Mouse (Mus musculus): ENCODE measurements around the gene Hrk.

The Hrk gene

GRCm38 (mm10) chr5:118164581-118164980 is at the start of gene Hrk:
Gene Hrk (plus strand): TSS chr5:118164648.
- no peak for DNase-seq (ENCODE audit: low spot score in 2 of 2)

- no peak for DNase-seq (ENCODE audit: low spot score in 2 of 2)
Observed at GRCm38 (mm10) chr5:118118351-118118750, 46.1 kb upstream of the Hrk start.

DNA sequence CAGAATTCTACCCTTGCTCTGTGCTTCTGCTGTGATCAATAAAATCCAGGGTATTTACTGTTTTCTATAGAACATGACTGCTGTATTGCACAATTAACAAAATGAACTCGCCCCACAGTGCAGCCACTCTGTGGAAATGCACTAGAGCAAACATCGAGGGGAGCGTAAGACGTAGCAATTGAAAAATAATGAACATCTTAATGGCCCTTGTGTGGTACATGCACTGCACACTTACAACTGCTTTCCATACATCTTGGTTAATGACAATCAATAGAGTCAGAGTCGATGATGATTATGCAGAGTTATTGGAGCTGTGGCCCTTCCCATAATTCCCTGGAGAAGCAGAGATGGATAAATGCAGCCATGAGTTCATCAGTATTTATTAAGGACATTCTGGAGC is 45.5 kb upstream of the Hrk start:
- no peak for DNase-seq (ENCODE audit: low spot score in 2 of 2)

DNA sequence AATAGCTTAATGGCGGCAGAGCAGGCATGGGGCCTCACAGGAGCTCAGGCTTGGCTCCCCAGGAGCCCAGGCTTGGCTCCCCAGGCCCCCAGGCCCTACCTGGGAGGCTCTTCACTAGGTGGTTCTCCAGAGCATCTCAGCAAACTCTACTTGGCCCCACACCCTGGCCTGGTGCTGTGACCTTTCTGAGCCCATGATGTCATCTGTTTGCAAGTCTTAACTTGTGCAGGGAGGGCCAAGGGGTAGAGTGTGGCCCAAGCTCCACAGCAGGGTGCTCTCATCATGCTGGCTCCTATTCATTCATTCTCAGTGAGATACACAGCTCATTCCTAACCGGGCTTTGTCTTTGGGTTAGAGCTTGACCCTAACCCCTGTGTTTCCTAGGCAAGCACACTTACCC is 43.8 kb upstream of the Hrk start:
- DNase-seq (ENCODE audit: low spot score in 2 of 2), result no peak

GRCm38 (mm10) chr5:118121928-118122327 is 42.5 kb upstream of the Hrk start:
- no peak for DNase-seq (ENCODE audit: low spot score in 2 of 2)

DNA sequence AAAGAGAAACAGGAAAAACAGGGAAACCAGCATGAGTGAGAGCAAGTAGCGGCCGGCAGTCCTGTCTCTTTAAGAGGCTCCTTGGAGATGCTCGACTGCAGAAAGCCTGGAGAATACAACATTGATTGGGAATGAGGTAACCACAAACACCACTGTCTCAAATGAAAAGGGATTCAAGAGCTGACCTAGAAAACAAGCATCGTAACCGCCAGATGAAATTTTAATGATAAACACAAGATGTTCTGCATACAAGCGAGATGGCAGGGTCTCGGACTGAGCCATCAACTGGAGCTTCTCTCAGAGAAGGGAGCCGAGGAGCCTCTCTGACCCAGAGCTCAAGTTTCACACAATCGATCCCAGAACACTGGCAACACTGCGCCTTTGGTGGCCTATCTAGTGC is 41.4 kb upstream of the Hrk start:
- DNase-seq (ENCODE audit: low spot score in 2 of 2), result no peak

- DNase-seq (ENCODE audit: low spot score in 2 of 2), result no peak
Observed at GRCm38 (mm10) chr5:118126671-118127070, 37.8 kb upstream of the Hrk start.

DNA sequence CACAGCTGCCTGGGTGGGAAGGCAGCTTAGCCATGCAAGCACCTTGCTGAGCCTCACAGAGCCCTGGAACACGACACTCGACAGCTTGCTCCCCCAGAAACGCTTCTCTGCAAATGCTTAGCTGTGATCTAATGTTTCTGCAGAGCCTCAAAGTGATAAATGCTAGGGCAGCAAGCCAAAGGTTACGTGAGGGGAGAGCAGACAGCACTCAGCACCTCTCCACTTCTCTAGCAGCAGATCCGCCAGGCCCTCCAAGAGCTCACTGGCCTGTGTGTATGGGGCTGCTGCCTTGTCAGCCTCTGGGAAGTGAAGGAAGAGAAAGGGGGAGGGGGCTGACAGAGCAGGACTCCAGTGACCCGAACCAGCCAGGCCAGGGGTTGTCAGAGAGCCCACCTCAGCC is 36.2 kb upstream of the Hrk start:
- DNase-seq (ENCODE audit: low spot score in 2 of 2), result no peak

DNA sequence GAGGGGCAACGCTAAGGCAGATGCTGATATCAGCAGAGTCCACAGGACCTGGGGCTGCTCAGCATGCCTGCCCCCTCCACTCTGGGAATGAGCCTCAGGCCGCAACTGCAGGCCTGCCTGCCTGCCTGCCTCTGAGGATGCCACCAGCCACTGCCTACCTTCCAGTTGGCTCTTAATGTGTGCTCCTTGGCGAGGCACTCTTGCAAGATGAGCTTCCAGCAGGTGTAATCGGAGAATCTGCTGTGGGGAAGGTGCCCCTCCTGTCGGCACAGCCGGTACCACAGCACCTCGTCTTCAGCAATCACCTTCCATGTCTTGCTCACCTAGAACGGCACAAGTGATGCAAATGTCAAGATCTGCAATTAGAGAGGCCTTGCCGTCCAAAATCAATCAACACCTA is 35.8 kb upstream of the Hrk start:
- no peak for DNase-seq (ENCODE audit: low spot score in 2 of 2)

DNA sequence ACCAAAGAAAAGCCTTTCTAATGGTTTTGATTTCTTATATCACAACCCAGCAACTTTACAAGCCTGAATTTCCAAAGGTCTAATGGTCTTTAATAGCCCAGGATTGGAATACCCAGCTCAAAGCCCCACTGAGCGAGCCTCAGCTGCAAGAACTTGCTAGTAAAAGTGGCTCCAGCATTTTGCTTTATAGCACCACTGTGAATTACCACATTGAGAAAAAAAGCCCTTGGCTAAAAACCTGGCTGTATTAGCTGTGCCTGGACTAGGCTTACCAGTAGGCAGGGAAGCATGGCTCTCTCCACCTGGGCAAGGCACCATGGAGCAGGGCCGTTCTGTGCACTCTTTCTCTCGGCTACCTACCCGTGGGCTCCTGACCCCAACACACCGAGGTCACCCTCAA is 28.1 kb upstream of the Hrk start:
- no peak for DNase-seq (ENCODE audit: low spot score in 2 of 2)

DNA sequence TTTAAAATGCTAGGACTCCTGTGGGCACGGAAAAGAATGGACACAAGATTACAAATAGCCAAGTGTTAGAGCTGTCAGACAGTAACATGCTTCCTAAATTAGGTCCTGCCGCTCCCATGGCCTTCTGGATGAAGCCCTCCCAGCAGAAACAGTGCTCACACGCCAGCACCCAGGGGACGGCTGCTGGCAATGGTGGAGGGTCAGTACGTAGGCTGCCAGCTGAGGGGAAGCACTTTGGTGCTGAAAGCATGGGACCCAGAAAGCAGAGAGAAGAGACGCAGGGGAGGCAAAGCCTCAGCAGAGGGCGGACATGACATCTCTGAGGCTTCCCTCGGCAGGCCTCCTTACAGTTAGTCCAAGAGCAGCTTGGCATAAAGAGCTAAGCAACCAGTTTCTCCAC is 24.8 kb upstream of the Hrk start:
- DNase-seq (ENCODE audit: low spot score in 2 of 2), result no peak

GRCm38 (mm10) chr5:118142471-118142870 is 22.0 kb upstream of the Hrk start:
- DNase-seq (ENCODE audit: low spot score in 2 of 2), result no peak

- DNase-seq (ENCODE audit: low spot score in 2 of 2), result no peak
Observed at GRCm38 (mm10) chr5:118143211-118144026, 21.0 kb upstream of the Hrk start.

DNA sequence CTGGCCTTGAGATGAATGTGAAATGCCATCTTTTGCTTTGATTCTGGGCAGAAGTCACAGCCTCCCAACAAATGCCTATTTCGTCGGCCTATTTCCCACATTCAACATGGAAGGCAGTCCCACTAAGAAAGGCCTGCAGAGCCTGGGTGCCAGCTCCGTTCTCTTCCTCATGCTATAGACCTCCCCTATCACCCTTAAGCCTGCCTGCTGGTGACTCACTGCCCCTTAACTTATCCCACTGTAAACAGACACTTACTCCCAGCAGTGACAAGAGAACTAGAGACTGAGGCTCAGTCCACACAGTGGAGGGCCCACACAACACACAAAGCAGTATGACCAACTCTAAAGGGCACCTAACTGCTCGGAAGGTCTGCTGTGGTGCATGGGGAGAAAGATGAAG is 20.1 kb upstream of the Hrk start:
- no peak for DNase-seq (ENCODE audit: low spot score in 2 of 2)

GRCm38 (mm10) chr5:118144770-118145169 is 19.7 kb upstream of the Hrk start:
- no peak for DNase-seq (ENCODE audit: low spot score in 2 of 2)

GRCm38 (mm10) chr5:118145458-118145857 is 19.0 kb upstream of the Hrk start:
- no peak for DNase-seq (ENCODE audit: low spot score in 2 of 2)

DNA sequence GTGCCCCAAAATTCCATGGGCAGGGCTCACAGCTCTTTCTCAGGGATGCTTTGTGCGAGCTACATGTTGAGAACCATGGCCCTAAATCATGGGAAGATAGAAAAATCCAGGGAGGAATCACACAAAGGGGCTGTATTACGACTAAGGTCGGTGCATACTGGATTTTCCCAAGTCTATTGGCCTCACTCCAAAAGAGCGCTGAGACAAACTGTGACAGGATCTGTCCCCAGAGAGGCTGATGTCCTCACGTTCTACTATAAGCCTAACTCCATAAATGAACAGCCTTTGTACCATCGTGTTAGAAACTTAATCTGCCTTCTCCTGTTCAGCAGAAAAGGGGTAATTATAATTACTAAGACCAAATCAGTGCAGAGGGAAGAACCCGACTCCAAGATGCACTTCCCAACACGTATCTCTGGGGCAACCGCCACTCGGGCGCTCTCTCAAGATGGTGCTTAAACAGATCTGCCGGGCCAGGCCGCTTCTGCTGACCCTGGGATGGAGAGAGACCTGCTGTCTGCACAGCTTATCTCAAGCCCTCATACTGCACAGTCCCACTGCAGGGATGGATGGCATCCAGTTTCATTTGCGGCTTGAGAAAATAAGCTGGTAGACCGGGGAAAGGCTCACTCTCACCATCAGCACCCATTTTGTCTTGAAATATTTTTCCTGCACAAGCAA is 18.3 kb upstream of the Hrk start:
- DNase-seq (ENCODE audit: low spot score in 2 of 2), result no peak

GRCm38 (mm10) chr5:118147264-118147663 is 17.2 kb upstream of the Hrk start:
- no peak for DNase-seq (ENCODE audit: low spot score in 2 of 2)

DNA sequence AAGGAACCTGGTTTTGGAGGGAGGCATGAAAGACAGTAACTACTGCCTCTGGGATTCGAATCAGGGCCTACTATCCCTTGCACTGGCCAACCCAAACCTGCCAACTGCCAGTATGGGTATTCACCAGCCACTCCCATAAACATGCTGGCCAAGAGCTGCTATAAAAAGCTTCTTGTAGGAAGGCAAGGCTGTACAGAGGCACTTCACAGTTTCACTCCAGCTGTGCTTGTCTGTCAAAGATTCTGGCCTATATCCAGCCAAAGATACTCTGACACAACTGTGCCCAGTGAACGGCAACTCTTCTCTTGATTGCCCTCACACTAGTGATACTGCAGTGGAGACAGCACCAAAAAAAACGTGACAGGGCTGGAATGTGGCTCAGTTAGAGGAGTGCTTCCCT is 14.7 kb upstream of the Hrk start:
- no peak for DNase-seq (ENCODE audit: low spot score in 2 of 2)

DNA sequence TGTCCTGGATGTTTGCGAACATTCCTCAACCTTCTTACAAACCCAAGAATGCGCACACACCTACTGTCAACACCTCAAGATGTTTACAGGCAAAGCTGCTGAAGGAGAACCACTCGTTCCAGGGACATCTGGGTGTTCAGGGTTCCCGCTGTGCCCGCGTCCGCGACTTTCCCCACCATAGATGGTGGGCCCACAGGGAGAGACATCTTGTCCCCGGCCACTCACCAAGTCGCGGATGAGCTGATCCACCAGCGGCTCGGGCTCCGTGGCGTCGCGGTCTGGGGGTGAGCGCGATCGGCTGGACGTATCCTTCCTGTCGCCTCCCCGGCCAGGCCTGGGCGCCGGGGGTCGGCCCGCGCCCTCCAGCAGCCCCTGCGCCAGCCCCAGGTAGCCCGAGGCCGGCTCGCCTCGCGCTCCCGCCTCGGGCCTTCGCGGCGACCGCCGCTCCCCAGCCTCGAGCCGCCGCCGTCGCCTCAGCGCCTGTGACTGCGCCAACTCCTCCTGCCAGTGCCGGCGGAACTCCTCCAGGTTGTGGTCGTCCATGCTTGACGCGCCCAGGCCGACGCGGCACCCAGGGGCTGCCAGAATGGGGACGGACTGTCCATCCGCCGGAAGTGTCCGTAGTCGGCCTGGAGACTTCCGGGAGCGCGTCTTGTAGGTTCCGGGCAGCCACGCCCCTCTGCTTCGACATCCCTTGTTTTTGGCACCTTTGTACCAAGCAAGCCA is 9.4 kb upstream of the Hrk start, which contains the start of gene Fbxw8:
Gene Fbxw8, minus strand, starts transcription at position 626 of the 726 bp plus-strand sequence.
- peak; percentile 76 to 87 for DNase-seq (ENCODE audit: low spot score in 2 of 2)

- DNase-seq (ENCODE audit: low spot score in 2 of 2), result no peak
Observed at GRCm38 (mm10) chr5:118155565-118155947, 8.9 kb upstream of the Hrk start.

DNA sequence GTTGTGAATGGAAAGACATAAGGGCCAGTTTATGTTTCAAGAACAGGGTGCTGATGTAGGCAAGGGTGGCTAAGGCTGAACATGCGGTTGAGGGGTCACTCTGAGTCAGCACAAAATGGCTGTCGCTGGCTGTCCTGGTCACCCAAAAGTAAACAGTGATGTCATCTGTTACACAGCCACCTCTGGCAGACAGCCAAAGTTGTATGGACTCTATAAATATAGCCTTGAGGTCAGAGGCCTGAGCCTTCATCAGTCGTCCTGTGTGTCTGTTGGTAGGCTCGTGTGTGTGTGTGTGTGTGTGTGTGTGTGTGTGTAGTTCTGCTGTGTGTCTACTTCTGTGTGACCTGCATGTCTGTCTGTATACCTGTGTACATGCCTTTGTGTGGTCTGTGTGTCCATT is 7.5 kb upstream of the Hrk start:
- DNase-seq (ENCODE audit: low spot score in 2 of 2), result no peak

DNA sequence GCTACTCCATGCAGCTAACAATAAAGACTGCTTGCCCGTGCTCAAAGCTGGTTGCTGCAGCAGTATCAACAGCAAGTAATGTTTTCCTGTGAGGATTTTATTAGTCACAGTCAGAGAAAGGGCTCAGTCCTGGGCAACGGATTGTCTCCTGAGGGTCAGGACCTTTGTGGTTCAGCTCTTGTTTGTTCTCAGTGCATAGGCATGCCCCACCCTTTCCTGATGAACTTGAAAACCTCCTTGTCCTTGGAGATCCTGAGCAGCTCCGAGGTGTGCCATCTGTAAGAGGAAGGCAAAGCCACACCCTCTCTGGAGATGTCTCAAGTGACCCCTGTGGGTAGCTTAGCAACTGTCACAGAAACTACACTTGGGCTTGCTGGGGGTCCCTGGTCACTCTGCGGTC is 3.8 kb upstream of the Hrk start:
- no peak for DNase-seq (ENCODE audit: low spot score in 2 of 2)
